Mouse (Mus musculus): ENCODE results near the gene Hsd17b7. TPM values are rescaled to one million over a fixed set of nuclear protein-coding genes. Genes with fewer than 3 reads are reported as not detected.

Gene Hsd17b7
- polyA plus RNA-seq, 1 experiment from 2014 or later = 11.8 TPM

DNA sequence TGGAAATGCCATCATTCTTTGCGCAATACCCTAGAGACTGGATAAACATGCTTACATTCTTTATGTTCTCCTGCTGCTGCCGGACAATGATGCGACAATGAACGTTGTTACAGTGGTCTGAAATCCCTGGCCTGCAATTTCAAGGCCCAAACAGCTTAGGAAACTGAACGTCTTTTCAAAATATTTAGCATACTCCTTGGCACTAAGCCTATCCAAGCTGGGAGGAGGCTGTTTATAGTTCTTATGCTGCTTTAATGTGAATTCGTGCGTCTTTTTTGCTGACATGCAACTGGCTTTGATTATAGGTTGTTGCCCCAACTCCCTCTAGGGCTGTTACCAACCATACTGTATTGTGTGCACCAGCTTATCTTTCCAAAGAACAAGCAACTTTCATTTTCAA lies 20.2 kb downstream of the Hsd17b7 start:
- no peak overlapping the region for H3K9ac ChIP-seq (replicated peaks; ENCODE audit: low read depth)
- no peaks in the 10 kb centered on the region for H3K27me3 ChIP-seq (replicated peaks; ENCODE audit: insufficient read depth, low read length)
- TF ChIP-seq EP300 (IDR thresholded peaks at IDR 0.05) (no peak), CTCF (IDR thresholded peaks at IDR 0.05) (no peak)
- H3K4me3 ChIP-seq (ENCODE audit: low read depth, low read length) = no peak overlapping the region
- no peak overlapping the region for H3K4me2 ChIP-seq (replicated peaks; ENCODE audit: low read depth, low read length)
- no peak overlapping the region for H3K27ac ChIP-seq (ENCODE audit: low read length)
- H3K4me1 ChIP-seq (ENCODE audit: insufficient read depth, low read depth, low read length) = no peaks in the 10 kb centered on the region; the same call in 1 of the 2 replicates
- DNase-seq (ENCODE audit: low spot score) (no peak), ATAC-seq (no peak)
- 52% methylated on average over 7 of the region's 7 CpGs for WGBS
- H3K36me3 ChIP-seq (ENCODE audit: insufficient read depth, low read length) = 0 out of 2 replicates have a peak, but pooled peaks cover 5% of the 10 kb centered on the region
- no peaks in the 10 kb centered on the region for H3K9me3 ChIP-seq (ENCODE audit: low read length)

DNA sequence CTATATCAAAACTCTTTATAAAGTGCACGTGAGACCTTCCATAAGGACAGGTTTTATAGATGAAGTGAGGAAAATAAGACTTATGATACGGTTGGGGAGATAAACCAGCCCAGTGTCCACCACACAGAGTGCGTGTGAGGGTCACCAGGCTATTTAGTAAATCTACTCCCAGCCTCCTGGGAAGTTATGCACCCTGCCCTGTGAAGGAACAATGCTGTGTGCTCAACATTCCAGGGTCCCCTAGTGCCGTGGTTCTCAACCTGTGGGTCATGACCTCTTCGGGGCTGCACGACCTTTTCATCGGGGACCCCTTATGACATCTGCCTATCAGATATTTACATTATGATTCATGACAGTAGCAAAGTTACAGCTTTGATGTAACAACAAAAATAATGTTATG lies 20.8 kb downstream of the Hsd17b7 start:
- ATAC-seq (no peak), DNase-seq (ENCODE audit: low spot score) (no peak)
- WGBS = 50% methylated on average over 7 of the region's 7 CpGs
- no peak overlapping the region for H3K9ac ChIP-seq (replicated peaks; ENCODE audit: low read depth)
- no peak overlapping the region for H3K27ac ChIP-seq (ENCODE audit: low read length)
- TF ChIP-seq CTCF (IDR thresholded peaks at IDR 0.05) = no peak
- TF ChIP-seq EP300 (IDR thresholded peaks at IDR 0.05) = no peak
- H3K9me3 ChIP-seq (ENCODE audit: low read length) = no peaks in the 10 kb centered on the region
- H3K4me3 ChIP-seq (ENCODE audit: low read depth, low read length) = no peak overlapping the region
- no peaks in the 10 kb centered on the region; the same call in 1 of the 2 replicates for H3K4me1 ChIP-seq (ENCODE audit: insufficient read depth, low read depth, low read length)
- 0 out of 2 replicates have a peak, but pooled peaks cover 1% of the 10 kb centered on the region for H3K36me3 ChIP-seq (ENCODE audit: insufficient read depth, low read length)
- no peak overlapping the region for H3K4me2 ChIP-seq (replicated peaks; ENCODE audit: low read depth, low read length)
- H3K27me3 ChIP-seq (replicated peaks; ENCODE audit: insufficient read depth, low read length) = no peaks in the 10 kb centered on the region

DNA sequence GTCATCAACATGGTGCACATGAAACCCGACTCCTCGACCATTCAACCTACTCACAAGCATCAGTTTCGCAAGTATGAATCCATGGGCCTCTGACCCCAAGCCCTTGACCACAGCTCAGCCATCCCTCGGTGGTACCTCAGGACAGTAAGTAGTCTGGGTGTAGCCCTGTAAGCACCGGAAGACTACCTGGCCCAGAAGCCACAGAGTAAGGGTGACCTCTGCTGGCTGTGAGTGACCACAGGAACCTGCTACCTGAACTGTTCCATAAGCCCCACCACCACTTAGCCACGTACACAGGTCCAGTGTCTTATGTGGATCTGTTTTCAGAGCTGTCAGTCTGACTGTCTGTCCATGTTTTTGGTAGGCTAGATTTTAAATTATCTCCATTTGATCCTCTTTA lies 21.4 kb downstream of the Hsd17b7 start:
- Histone ChIP-seq H3K4me3 (ENCODE audit: low read depth, low read length) (no peak overlapping the region), H3K27ac (ENCODE audit: low read length) (no peak overlapping the region), H3K27me3 (replicated peaks; ENCODE audit: insufficient read depth, low read length) (no peaks in the 10 kb centered on the region), H3K4me2 (replicated peaks; ENCODE audit: low read depth, low read length) (no peak overlapping the region), H3K9me3 (ENCODE audit: low read length) (no peaks in the 10 kb centered on the region), H3K4me1 (ENCODE audit: insufficient read depth, low read depth, low read length) (no peaks in the 10 kb centered on the region; the same call in 1 of the 2 replicates), H3K9ac (replicated peaks; ENCODE audit: low read depth) (no peak overlapping the region), H3K36me3 (ENCODE audit: insufficient read depth, low read length) (no peaks in the 10 kb centered on the region)
- TF ChIP-seq CTCF (IDR thresholded peaks at IDR 0.05) (peak; percentile 39), EP300 (IDR thresholded peaks at IDR 0.05) (no peak)
- ATAC-seq (no peak), DNase-seq (ENCODE audit: low spot score) (no peak)
- WGBS = 83% methylated on average over 6 of the region's 6 CpGs

DNA sequence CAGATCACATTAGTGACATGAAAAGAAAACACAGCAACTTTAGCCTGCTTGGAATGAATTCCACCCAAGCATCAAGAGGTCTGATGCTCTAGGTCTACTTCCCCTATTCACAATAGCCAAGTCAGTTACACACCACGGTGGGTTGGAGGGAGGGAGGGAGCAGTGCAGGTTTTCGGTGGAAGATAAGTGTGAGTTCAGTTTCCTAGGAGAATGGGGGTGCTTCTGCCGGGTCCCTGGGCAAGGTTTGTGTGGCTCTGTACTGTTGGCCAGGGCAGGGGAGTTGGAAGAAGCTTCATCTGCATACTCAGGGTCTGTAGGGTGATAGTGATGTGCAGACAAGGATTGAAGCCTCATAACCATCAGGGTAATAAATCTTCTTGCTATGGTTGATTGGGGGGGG lies 23.0 kb downstream of the Hsd17b7 start:
- Histone ChIP-seq H3K27ac (ENCODE audit: low read length) (no peak overlapping the region), H3K4me3 (ENCODE audit: low read depth, low read length) (no peak overlapping the region), H3K36me3 (ENCODE audit: insufficient read depth, low read length) (no peaks in the 10 kb centered on the region), H3K4me2 (replicated peaks; ENCODE audit: low read depth, low read length) (no peak overlapping the region), H3K9me3 (ENCODE audit: low read length) (no peaks in the 10 kb centered on the region), H3K27me3 (replicated peaks; ENCODE audit: insufficient read depth, low read length) (no peaks in the 10 kb centered on the region), H3K9ac (replicated peaks; ENCODE audit: low read depth) (no peak overlapping the region), H3K4me1 (ENCODE audit: insufficient read depth, low read depth, low read length) (no peaks in the 10 kb centered on the region; the same call in 1 of the 2 replicates)
- WGBS = 65% methylated on average over 3 of the region's 3 CpGs
- TF ChIP-seq CTCF (IDR thresholded peaks at IDR 0.05) = no peak
- TF ChIP-seq EP300 (IDR thresholded peaks at IDR 0.05) = no peak
- ATAC-seq (no peak), DNase-seq (ENCODE audit: low spot score) (no peak)

DNA sequence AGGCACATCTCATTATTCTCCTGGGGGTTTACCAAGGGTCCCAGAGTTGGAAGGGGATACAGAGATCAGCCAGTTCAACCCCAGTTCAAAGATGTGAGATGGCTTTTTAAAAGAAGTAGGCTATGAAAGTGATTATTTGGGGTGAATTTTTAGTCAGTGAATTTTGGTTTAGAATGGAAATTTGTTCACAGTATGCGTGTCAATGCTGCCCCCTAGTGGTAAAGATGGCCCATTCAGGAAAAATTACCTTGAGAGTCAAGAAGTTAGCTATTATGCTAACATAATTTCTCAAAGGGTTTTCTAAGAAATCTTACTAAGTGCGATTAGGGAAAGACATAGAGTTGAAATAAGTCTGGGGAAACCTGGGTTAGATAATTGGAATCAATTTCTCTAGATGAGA lies 29.7 kb downstream of the Hsd17b7 start:
- ATAC-seq (no peak), DNase-seq (ENCODE audit: low spot score) (peak; percentile 57)
- Histone ChIP-seq H3K27ac (ENCODE audit: low read length) (no peak overlapping the region), H3K4me2 (replicated peaks; ENCODE audit: low read depth, low read length) (no peak overlapping the region), H3K4me3 (ENCODE audit: low read depth, low read length) (no peak overlapping the region), H3K9ac (replicated peaks; ENCODE audit: low read depth) (no peak overlapping the region), H3K9me3 (ENCODE audit: low read length) (no peaks in the 10 kb centered on the region), H3K36me3 (ENCODE audit: insufficient read depth, low read length) (no peaks in the 10 kb centered on the region), H3K27me3 (replicated peaks; ENCODE audit: insufficient read depth, low read length) (no peaks in the 10 kb centered on the region), H3K4me1 (ENCODE audit: insufficient read depth, low read depth, low read length) (no peaks in the 10 kb centered on the region)
- 4% methylated on average over 2 of the region's 2 CpGs for WGBS
- TF ChIP-seq EP300 (IDR thresholded peaks at IDR 0.05) (no peak), CTCF (IDR thresholded peaks at IDR 0.05) (peak; percentile 84)

DNA sequence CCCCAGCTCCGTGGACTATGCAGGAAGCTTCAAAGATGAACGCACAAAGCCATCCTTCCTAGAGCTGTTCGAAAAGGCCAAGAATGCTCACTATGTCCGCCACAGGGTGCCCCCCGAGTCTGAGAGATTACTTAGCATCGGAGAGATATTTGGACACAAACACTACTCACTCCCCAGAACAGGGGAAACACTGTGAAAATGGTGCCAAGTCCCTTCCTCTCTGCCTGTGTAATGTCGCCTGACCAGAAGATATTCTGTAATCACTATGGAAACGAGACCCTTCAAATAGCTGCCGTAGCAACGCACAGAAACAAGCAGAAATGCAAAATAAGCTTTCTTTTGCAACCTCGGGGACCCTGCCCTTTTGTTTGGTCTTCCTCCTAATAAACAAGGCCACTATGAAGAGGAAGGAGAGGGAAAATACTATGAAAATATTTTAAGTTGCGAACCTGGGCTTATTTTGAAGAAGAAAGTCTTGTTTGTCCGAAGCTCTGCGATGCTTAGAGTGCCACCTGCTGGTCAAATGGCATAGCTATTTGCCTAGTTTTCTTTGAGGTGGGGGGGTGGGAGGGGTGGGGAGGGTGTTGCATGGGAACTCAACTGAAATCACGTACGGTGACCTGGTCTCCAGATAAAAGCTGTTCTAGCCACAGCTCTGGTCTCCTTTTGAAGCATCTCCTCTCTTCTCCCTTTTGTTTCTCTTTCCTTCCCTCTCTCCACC lies 34.9 kb downstream of the Hsd17b7 start:
- WGBS = 35% methylated on average over 16 of the region's 16 CpGs

More for the DNA sequence above, 34.9 kb downstream of the Hsd17b7 start:
- H3K4me3 ChIP-seq (ENCODE audit: low read depth, low read length) = peak overlapping the region; percentile 21; the same call in 1 of the 2 replicates
- no peaks in the 10 kb centered on the region for H3K4me1 ChIP-seq (ENCODE audit: insufficient read depth, low read depth, low read length)
- H3K9ac ChIP-seq (replicated peaks; ENCODE audit: low read depth) = no peak overlapping the region
- H3K27ac ChIP-seq (ENCODE audit: low read length) = no peak overlapping the region
- TF ChIP-seq EP300 (IDR thresholded peaks at IDR 0.05) (no peak), CTCF (IDR thresholded peaks at IDR 0.05) (peak; percentile 73)
- no peaks in the 10 kb centered on the region for H3K36me3 ChIP-seq (ENCODE audit: insufficient read depth, low read length)
- peak overlapping the region; percentile 39 for H3K4me2 ChIP-seq (replicated peaks; ENCODE audit: low read depth, low read length)
- ATAC-seq (peak; percentile 41), DNase-seq (ENCODE audit: low spot score) (peak; percentile 76)
- H3K9me3 ChIP-seq (ENCODE audit: low read length) = no peaks in the 10 kb centered on the region
- H3K27me3 ChIP-seq (replicated peaks; ENCODE audit: insufficient read depth, low read length) = no peaks in the 10 kb centered on the region

Measured in lung, postnatal 0 days (tissue).